Mouse (Mus musculus): ENCODE measurements around the gene Cdk9. TPM values are rescaled to one million over a fixed set of nuclear protein-coding genes. Genes with fewer than 3 reads are reported as not detected.

Cdk9 gene
- polyA plus RNA-seq, 1 experiment: 112 TPM

DNA sequence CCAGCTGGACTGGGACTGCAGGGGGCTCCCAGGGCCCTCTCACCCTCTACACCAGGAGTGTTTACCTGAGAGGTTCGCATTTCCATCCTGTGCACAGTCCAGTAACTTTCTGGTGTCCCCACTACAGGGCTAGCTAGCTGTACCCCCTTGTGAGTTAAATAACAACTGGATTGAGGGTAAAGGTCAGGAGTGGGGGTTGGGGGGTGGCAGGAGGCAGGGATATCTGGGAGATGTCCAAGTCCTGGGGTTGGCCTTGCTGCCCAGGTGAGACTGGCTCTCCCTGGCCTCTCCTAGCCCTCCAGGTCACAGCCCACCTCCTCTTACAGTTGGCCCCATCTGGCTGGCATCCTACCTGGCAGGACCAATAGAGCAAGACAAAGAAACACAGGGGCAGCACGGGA lies 8.9 kb downstream of the Cdk9 start, which contains the start of gene Fpgs:
Gene Fpgs (minus strand): TSS at position 125 of the 401 bp plus-strand sequence.
- H3K79me2 ChIP-seq (ENCODE audit: control insufficient read depth, insufficient read depth): peaks cover 34% of the 10 kb centered on the region
- H3K27me3 ChIP-seq (ENCODE audit: control insufficient read depth, insufficient read depth, insufficient read length): no peaks in the 10 kb centered on the region
- no peak within 1 kb of the TSS for H3ac ChIP-seq (ENCODE audit: control insufficient read depth, insufficient read length, low read depth)
- no peak within 1 kb of the TSS for H3K4me3 ChIP-seq (ENCODE audit: insufficient read depth, poor library complexity, severe bottlenecking)
- peaks cover 15% of the 10 kb centered on the region for H3K79me3 ChIP-seq (ENCODE audit: low read depth)
- peaks cover 65% of the 10 kb centered on the region for H3K36me3 ChIP-seq (ENCODE audit: control insufficient read depth, insufficient read depth)
- no peak for TF ChIP-seq CEBPB (IDR thresholded peaks at IDR 0.05; ENCODE audit: low read depth)

DNA sequence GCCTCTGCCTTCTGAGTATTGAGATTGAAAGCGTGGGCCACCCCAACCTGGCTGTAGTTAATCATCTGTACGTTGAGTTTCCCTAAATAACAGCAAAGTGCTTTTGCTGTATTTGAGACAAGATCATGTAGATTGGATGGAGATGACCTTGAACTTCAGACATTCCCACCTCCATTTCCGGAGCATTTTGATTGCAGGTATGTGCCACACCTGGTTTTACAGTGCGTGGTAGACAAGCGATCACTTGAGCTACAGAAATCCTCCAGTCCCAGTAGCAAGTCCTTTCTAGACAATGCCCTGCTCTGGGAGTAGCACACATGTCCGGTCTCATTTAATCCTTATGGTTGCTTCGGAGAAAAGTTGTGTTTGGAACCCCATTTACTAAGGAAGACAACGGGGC lies 9.8 kb downstream of the Cdk9 start:
- peaks cover 56% of the 10 kb centered on the region for H3K36me3 ChIP-seq (ENCODE audit: control insufficient read depth, insufficient read depth)
- H3ac ChIP-seq (ENCODE audit: control insufficient read depth, insufficient read length, low read depth): no peak overlapping the region
- no peak for TF ChIP-seq MAX (IDR thresholded peaks at IDR 0.05)
- no peak for TF ChIP-seq MYOD1 (IDR thresholded peaks at IDR 0.05; ENCODE audit: control insufficient read depth, insufficient read length, low read depth)
- TF ChIP-seq MYOG (IDR thresholded peaks at IDR 0.05; ENCODE audit: control insufficient read depth, extremely low read depth, insufficient read length): no peak
- TF ChIP-seq CTCF (IDR thresholded peaks at IDR 0.05; ENCODE audit: control insufficient read depth, insufficient read depth, insufficient read length): no peak
- no peak for TF ChIP-seq CEBPB (IDR thresholded peaks at IDR 0.05; ENCODE audit: low read depth)
- no peak for TF ChIP-seq USF1 (IDR thresholded peaks at IDR 0.05; ENCODE audit: low read depth)
- no peak for TF ChIP-seq FOSL1 (IDR thresholded peaks at IDR 0.05; ENCODE audit: insufficient read depth, low read length, poor library complexity, severe bottlenecking)
- H3K79me2 ChIP-seq (ENCODE audit: control insufficient read depth, insufficient read depth): peaks cover 24% of the 10 kb centered on the region
- no peaks in the 10 kb centered on the region for H3K27me3 ChIP-seq (ENCODE audit: control insufficient read depth, insufficient read depth, insufficient read length)
- no peak overlapping the region for H3K4me3 ChIP-seq (ENCODE audit: insufficient read depth, poor library complexity, severe bottlenecking)
- H3K79me3 ChIP-seq (ENCODE audit: low read depth): peaks cover 10% of the 10 kb centered on the region

DNA sequence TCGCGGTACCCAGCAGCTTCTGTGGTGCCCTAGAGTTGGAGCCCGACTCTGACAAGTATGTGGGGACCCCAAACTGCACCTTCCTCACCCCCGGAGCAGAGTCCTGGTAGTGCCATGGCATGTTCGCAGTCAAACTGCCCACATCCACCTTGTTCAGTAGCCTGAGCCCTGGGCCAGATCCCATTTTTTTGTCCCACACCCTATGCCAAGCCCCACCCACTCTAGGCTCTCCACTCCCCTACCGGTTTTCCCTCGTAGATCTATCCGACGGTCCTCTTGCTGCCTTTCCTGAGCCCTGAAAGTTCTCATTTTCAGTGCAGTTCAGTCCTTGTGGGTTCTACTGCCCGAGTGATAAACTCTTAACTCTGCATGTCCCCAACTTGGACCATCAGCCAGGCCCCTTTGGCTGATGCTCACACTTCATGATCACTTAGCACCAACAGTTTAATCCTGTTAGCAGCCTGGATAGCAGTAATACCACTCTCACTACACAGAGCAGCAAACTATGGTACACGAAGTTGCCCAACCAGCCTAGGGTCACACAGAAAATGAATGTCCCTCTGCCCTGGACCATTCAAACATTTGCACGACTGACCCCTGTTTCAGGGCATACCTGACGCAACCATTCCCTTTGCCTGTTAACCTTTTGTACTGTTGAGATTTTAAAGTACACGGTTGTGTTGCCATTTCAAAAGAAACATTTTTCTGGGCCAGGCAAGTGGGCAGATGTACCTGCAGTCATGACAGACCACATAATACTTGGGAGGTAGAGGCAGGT lies 11.7 kb downstream of the Cdk9 start:
- H3K79me2 ChIP-seq (ENCODE audit: control insufficient read depth, insufficient read depth): peaks cover 5% of the 10 kb centered on the region
- H3ac ChIP-seq (ENCODE audit: control insufficient read depth, insufficient read length, low read depth): no peak overlapping the region
- peaks cover 37% of the 10 kb centered on the region for H3K36me3 ChIP-seq (ENCODE audit: control insufficient read depth, insufficient read depth)
- no peaks in the 10 kb centered on the region for H3K27me3 ChIP-seq (ENCODE audit: control insufficient read depth, insufficient read depth, insufficient read length)
- peaks cover 3% of the 10 kb centered on the region for H3K79me3 ChIP-seq (ENCODE audit: low read depth)
- TF ChIP-seq FOSL1 (IDR thresholded peaks at IDR 0.05; ENCODE audit: insufficient read depth, low read length, poor library complexity, severe bottlenecking) (no peak), MAX (IDR thresholded peaks at IDR 0.05) (no peak), CEBPB (IDR thresholded peaks at IDR 0.05; ENCODE audit: low read depth) (no peak), MYOD1 (IDR thresholded peaks at IDR 0.05; ENCODE audit: control insufficient read depth, insufficient read length, low read depth) (no peak), MYOG (IDR thresholded peaks at IDR 0.05; ENCODE audit: control insufficient read depth, extremely low read depth, insufficient read length) (no peak), USF1 (IDR thresholded peaks at IDR 0.05; ENCODE audit: low read depth) (no peak), CTCF (IDR thresholded peaks at IDR 0.05; ENCODE audit: control insufficient read depth, insufficient read depth, insufficient read length) (no peak)
- no peak overlapping the region for H3K4me3 ChIP-seq (ENCODE audit: insufficient read depth, poor library complexity, severe bottlenecking)

DNA sequence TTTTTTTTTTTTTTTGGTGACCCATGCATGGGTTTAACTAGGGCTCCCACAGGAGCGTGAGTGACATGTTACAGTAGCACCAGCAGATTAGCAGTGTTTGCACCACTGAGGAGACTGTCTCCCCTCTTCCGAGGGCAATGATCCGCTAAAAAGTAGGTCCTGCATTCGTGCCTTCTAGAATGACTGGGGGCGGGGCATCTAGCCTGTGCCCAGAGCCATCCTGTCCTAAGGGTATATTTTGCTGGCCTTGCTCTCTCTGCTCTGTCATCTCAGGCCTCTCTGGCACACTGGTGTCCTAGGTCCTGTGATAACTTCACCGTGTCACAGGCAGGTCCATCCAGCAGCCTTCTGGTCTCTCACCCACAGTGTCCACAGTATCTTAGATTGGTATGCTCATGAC lies 13.2 kb downstream of the Cdk9 start:
- no peak overlapping the region for H3K4me3 ChIP-seq (ENCODE audit: insufficient read depth, poor library complexity, severe bottlenecking)
- TF ChIP-seq CEBPB (IDR thresholded peaks at IDR 0.05; ENCODE audit: low read depth): no peak
- no peak overlapping the region for H3ac ChIP-seq (ENCODE audit: control insufficient read depth, insufficient read length, low read depth)
- H3K79me2 ChIP-seq (ENCODE audit: control insufficient read depth, insufficient read depth): no peaks in the 10 kb centered on the region
- H3K79me3 ChIP-seq (ENCODE audit: low read depth): no peaks in the 10 kb centered on the region
- H3K27me3 ChIP-seq (ENCODE audit: control insufficient read depth, insufficient read depth, insufficient read length): no peaks in the 10 kb centered on the region
- peaks cover 22% of the 10 kb centered on the region for H3K36me3 ChIP-seq (ENCODE audit: control insufficient read depth, insufficient read depth)

DNA sequence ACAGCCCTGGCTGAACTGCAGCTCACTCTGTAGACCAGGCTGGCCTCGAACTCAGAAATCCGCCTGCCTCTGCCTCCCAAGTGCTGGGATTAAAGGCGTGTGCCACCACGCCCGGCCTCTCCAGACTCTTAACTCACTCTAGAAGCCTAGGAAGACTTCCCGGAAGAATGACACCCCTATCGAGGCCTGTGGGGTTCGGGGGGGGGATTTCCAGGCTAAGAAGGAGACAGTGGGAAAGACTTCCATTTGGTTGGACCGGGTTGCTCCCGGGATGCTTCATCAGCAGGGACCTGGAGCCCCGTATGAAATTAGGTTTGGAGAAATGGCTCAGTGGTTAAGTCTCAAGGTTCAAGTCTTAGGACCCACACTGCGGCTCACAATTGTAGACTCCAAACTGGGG lies 18.2 kb downstream of the Cdk9 start:
- H3K79me2 ChIP-seq (ENCODE audit: control insufficient read depth, insufficient read depth): peaks cover 21% of the 10 kb centered on the region
- H3K27me3 ChIP-seq (ENCODE audit: control insufficient read depth, insufficient read depth, insufficient read length): no peaks in the 10 kb centered on the region
- peak overlapping the region; percentile 72 for H3K4me3 ChIP-seq (ENCODE audit: insufficient read depth, poor library complexity, severe bottlenecking)
- TF ChIP-seq FOSL1 (IDR thresholded peaks at IDR 0.05; ENCODE audit: insufficient read depth, low read length, poor library complexity, severe bottlenecking) (no peak), CTCF (IDR thresholded peaks at IDR 0.05; ENCODE audit: control insufficient read depth, insufficient read depth, insufficient read length) (no peak), CEBPB (IDR thresholded peaks at IDR 0.05; ENCODE audit: low read depth) (no peak), MYOG (IDR thresholded peaks at IDR 0.05; ENCODE audit: control insufficient read depth, extremely low read depth, insufficient read length) (no peak), USF1 (IDR thresholded peaks at IDR 0.05; ENCODE audit: low read depth) (no peak), MAX (IDR thresholded peaks at IDR 0.05) (no peak), MYOD1 (IDR thresholded peaks at IDR 0.05; ENCODE audit: control insufficient read depth, insufficient read length, low read depth) (no peak)
- H3K79me3 ChIP-seq (ENCODE audit: low read depth): peaks cover 12% of the 10 kb centered on the region
- H3K36me3 ChIP-seq (ENCODE audit: control insufficient read depth, insufficient read depth): peaks cover 8% of the 10 kb centered on the region
- H3ac ChIP-seq (ENCODE audit: control insufficient read depth, insufficient read length, low read depth): no peak overlapping the region

DNA sequence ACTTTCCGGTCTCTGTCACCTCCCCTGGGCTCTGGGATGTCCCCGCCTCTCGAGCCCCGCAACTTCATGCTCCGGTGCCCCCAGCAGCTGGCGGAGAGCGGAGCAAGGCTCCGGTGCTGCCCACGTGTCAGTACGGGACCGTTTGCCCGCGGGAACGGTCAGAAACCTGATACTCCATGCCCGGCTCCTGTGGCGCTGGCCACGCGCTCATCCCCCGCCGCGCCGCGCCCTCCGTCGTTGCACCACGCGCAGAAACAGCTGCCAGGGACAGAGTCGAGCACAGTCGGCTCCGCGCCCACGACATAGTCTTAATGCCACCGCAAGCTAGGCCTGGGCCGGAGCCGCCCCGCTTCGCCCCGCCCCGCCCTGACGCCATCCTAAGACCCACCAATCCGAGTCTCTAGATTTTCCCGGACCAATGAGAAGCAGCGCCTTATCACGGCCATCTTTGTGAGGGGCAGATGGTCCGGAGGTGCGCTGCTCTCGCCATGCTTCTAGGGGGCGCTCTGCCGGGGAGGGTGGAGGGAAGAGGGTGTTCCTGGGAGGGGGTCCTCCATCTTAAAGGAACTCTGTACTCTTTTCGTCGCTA lies 19.0 kb downstream of the Cdk9 start:
- H3ac ChIP-seq (ENCODE audit: control insufficient read depth, insufficient read length, low read depth): peak overlapping the region; percentile 74

More for the DNA sequence above, 19.0 kb downstream of the Cdk9 start:
- TF ChIP-seq USF1 (IDR thresholded peaks at IDR 0.05; ENCODE audit: low read depth) (no peak), CTCF (IDR thresholded peaks at IDR 0.05; ENCODE audit: control insufficient read depth, insufficient read depth, insufficient read length) (peak; percentile 77), MAX (IDR thresholded peaks at IDR 0.05) (peak; percentile 36), FOSL1 (IDR thresholded peaks at IDR 0.05; ENCODE audit: insufficient read depth, low read length, poor library complexity, severe bottlenecking) (no peak), MYOG (IDR thresholded peaks at IDR 0.05; ENCODE audit: control insufficient read depth, extremely low read depth, insufficient read length) (no peak), CEBPB (IDR thresholded peaks at IDR 0.05; ENCODE audit: low read depth) (no peak), MYOD1 (IDR thresholded peaks at IDR 0.05; ENCODE audit: control insufficient read depth, insufficient read length, low read depth) (peak; percentile 69)
- Histone ChIP-seq H3K27me3 (ENCODE audit: control insufficient read depth, insufficient read depth, insufficient read length) (no peaks in the 10 kb centered on the region), H3K4me3 (ENCODE audit: insufficient read depth, poor library complexity, severe bottlenecking) (peak overlapping the region; percentile 72), H3K79me2 (ENCODE audit: control insufficient read depth, insufficient read depth) (peaks cover 21% of the 10 kb centered on the region), H3K79me3 (ENCODE audit: low read depth) (peaks cover 12% of the 10 kb centered on the region), H3K36me3 (ENCODE audit: control insufficient read depth, insufficient read depth) (peaks cover 10% of the 10 kb centered on the region)
